Mouse (Mus musculus): Measurements from ENCODE around the gene Spata17. TPM values are rescaled to one million over a fixed set of nuclear protein-coding genes. Genes with fewer than 3 reads are reported as not detected.

The Spata17 gene
- total and polyA plus RNA-seq, 2 experiments from 2014 or later, result 1.2 to 2.0 TPM

GRCm38 (mm10) chr1:187226328-187227025, 11.2 kb upstream of the Spata17 start:
- 78% methylated on average over 11 of the region's 11 CpGs for WGBS
- TF ChIP-seq CTCF (IDR thresholded peaks at IDR 0.05; ENCODE audit: low read depth), result peak; percentile 15
- H3K4me3 ChIP-seq (ENCODE audit: low read depth, low read length), result no peak overlapping the region
- H3K27ac ChIP-seq (ENCODE audit: low read depth, low read length), result no peak overlapping the region
- ATAC-seq (no peak), DNase-seq (no peak)
- H3K4me2 ChIP-seq (ENCODE audit: low read depth), result no peak overlapping the region
- H3K9me3 ChIP-seq (ENCODE audit: low read length), result no peaks in the 10 kb centered on the region
- H3K9ac ChIP-seq, result no peak overlapping the region
- peaks cover 7% of the 10 kb centered on the region; the same call in 1 of the 2 replicates for H3K36me3 ChIP-seq (ENCODE audit: insufficient read depth)
- H3K27me3 ChIP-seq (ENCODE audit: insufficient read depth, low read length), result no peaks in the 10 kb centered on the region
- no peaks in the 10 kb centered on the region for H3K4me1 ChIP-seq (ENCODE audit: insufficient read depth)

DNA sequence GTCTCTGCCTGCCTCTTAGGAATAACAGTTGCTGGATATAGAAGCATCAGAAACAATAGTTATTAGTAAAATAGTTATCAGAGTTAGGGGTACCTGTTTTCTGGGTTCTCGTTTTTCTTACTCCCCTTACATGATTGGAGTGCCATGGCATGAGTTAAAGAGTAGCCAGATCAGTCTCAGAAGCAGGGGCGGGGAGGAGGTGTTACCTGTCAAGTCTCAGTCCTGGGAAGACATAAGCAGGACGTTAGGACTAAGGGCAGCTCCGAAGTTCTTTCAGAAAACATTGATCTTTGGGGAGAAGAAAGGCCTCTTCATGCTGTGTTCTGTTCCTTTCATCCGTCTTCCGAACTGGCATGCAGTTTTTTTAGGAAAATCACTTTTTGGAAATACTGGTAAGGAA, 5.5 kb upstream of the Spata17 start:
- Histone ChIP-seq H3K27ac (ENCODE audit: low read depth, low read length) (no peak overlapping the region), H3K4me3 (ENCODE audit: low read depth, low read length) (no peak overlapping the region), H3K9me3 (ENCODE audit: low read length) (no peaks in the 10 kb centered on the region), H3K36me3 (ENCODE audit: insufficient read depth) (peaks cover 3% of the 10 kb centered on the region; the same call in 1 of the 2 replicates), H3K4me1 (ENCODE audit: insufficient read depth) (no peaks in the 10 kb centered on the region), H3K9ac (no peak overlapping the region), H3K27me3 (ENCODE audit: insufficient read depth, low read length) (no peaks in the 10 kb centered on the region), H3K4me2 (ENCODE audit: low read depth) (no peak overlapping the region)
- ATAC-seq (no peak), DNase-seq (no peak)
- 79% methylated on average over 6 of the region's 6 CpGs for WGBS
- no peak for TF ChIP-seq CTCF (IDR thresholded peaks at IDR 0.05; ENCODE audit: low read depth)

GRCm38 (mm10) chr1:187216620-187217410, 1.6 kb upstream of the Spata17 start:
- 96% methylated on average over 9 of the region's 9 CpGs for WGBS
- no peaks in the 10 kb centered on the region for H3K9me3 ChIP-seq (ENCODE audit: low read length)
- no peaks in the 10 kb centered on the region for H3K36me3 ChIP-seq (ENCODE audit: insufficient read depth)
- H3K27me3 ChIP-seq (ENCODE audit: insufficient read depth, low read length), result no peaks in the 10 kb centered on the region
- no peak for ATAC-seq
- H3K4me3 ChIP-seq (ENCODE audit: low read depth, low read length), result no peak overlapping the region
- no peak for DNase-seq
- no peak overlapping the region for H3K9ac ChIP-seq
- no peak overlapping the region for H3K4me2 ChIP-seq (ENCODE audit: low read depth)
- H3K27ac ChIP-seq (ENCODE audit: low read depth, low read length), result no peak overlapping the region
- no peaks in the 10 kb centered on the region for H3K4me1 ChIP-seq (ENCODE audit: insufficient read depth)
- TF ChIP-seq CTCF (IDR thresholded peaks at IDR 0.05; ENCODE audit: low read depth), result no peak

GRCm38 (mm10) chr1:187210736-187211135, 4.5 kb downstream of the Spata17 start:
- no peaks in the 10 kb centered on the region for H3K4me1 ChIP-seq (ENCODE audit: insufficient read depth)
- ATAC-seq, result no peak
- WGBS, result 95% methylated on average over 4 of the region's 4 CpGs

GRCm38 (mm10) chr1:187209496-187209895, 5.8 kb downstream of the Spata17 start:
- ATAC-seq, result no peak

More at GRCm38 (mm10) chr1:187210736-187211135, 4.5 kb downstream of the Spata17 start:
- no peak overlapping the region for H3K4me3 ChIP-seq (ENCODE audit: low read depth, low read length)
- H3K36me3 ChIP-seq (ENCODE audit: insufficient read depth), result no peaks in the 10 kb centered on the region
- H3K27ac ChIP-seq (ENCODE audit: low read depth, low read length), result no peak overlapping the region
- TF ChIP-seq CTCF (IDR thresholded peaks at IDR 0.05; ENCODE audit: low read depth), result no peak
- H3K27me3 ChIP-seq (ENCODE audit: insufficient read depth, low read length), result no peaks in the 10 kb centered on the region
- no peaks in the 10 kb centered on the region for H3K9me3 ChIP-seq (ENCODE audit: low read length)
- no peak overlapping the region for H3K4me2 ChIP-seq (ENCODE audit: low read depth)
- no peak for DNase-seq
- no peak overlapping the region for H3K9ac ChIP-seq

GRCm38 (mm10) chr1:187205506-187205905, 9.8 kb downstream of the Spata17 start:
- no peaks in the 10 kb centered on the region for H3K9me3 ChIP-seq (ENCODE audit: low read length)
- H3K4me2 ChIP-seq (ENCODE audit: low read depth), result no peak overlapping the region
- DNase-seq (no peak), ATAC-seq (no peak)
- no peaks in the 10 kb centered on the region for H3K4me1 ChIP-seq (ENCODE audit: insufficient read depth)
- no peaks in the 10 kb centered on the region for H3K36me3 ChIP-seq (ENCODE audit: insufficient read depth)
- no peak overlapping the region for H3K4me3 ChIP-seq (ENCODE audit: low read depth, low read length)
- 74% methylated on average over 6 of the region's 6 CpGs for WGBS
- no peak for TF ChIP-seq CTCF (IDR thresholded peaks at IDR 0.05; ENCODE audit: low read depth)
- H3K27me3 ChIP-seq (ENCODE audit: insufficient read depth, low read length), result no peaks in the 10 kb centered on the region
- no peak overlapping the region for H3K9ac ChIP-seq
- H3K27ac ChIP-seq (ENCODE audit: low read depth, low read length), result no peak overlapping the region

More at GRCm38 (mm10) chr1:187209496-187209895, 5.8 kb downstream of the Spata17 start:
- Histone ChIP-seq H3K4me1 (ENCODE audit: insufficient read depth) (no peaks in the 10 kb centered on the region), H3K27ac (ENCODE audit: low read depth, low read length) (no peak overlapping the region), H3K4me3 (ENCODE audit: low read depth, low read length) (no peak overlapping the region), H3K9me3 (ENCODE audit: low read length) (no peaks in the 10 kb centered on the region), H3K36me3 (ENCODE audit: insufficient read depth) (no peaks in the 10 kb centered on the region), H3K4me2 (ENCODE audit: low read depth) (no peak overlapping the region), H3K9ac (no peak overlapping the region), H3K27me3 (ENCODE audit: insufficient read depth, low read length) (no peaks in the 10 kb centered on the region)
- DNase-seq, result no peak
- WGBS, result 52% methylated on average over 4 of the region's 4 CpGs
- no peak for TF ChIP-seq CTCF (IDR thresholded peaks at IDR 0.05; ENCODE audit: low read depth)

DNA sequence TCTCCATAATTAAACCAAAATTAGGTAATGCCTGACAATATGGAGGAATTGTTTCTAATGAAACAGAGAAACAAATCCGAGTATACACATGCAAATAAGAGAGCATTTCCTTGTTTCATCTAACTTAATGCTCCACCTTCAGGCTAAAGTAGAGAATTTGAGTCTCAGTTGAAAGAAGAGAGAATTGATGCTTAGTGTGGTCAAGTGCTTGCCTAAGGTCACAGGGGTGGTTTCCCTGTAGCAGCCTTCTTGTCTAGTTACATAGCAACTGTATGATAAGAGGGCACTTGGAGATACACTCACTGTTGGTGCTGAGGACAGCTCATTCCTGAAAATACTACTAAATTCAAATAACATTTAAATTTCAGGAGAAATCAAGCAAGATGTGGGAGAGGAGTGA, 36.7 kb downstream of the Spata17 start:
- WGBS, result 60% methylated on average over 1 of the region's 1 CpGs
- TF ChIP-seq CTCF (IDR thresholded peaks at IDR 0.05; ENCODE audit: low read depth), result no peak
- H3K27ac ChIP-seq (ENCODE audit: low read depth, low read length), result no peak overlapping the region

More for the DNA sequence above, 36.7 kb downstream of the Spata17 start:
- Histone ChIP-seq H3K4me1 (ENCODE audit: insufficient read depth) (no peaks in the 10 kb centered on the region), H3K9me3 (ENCODE audit: low read length) (no peaks in the 10 kb centered on the region), H3K9ac (no peak overlapping the region), H3K27me3 (ENCODE audit: insufficient read depth, low read length) (no peaks in the 10 kb centered on the region), H3K4me3 (ENCODE audit: low read depth, low read length) (no peak overlapping the region), H3K36me3 (ENCODE audit: insufficient read depth) (no peaks in the 10 kb centered on the region), H3K4me2 (ENCODE audit: low read depth) (no peak overlapping the region)
- ATAC-seq, result no peak
- no peak for DNase-seq

All from forebrain, postnatal 0 days (tissue).